Mouse (Mus musculus) c-Kit-negative CD71-positive TER-119-positive erythroid progenitor cells, embryonic 14.5 days (primary cell): ENCODE results near the gene Slc44a2.
"Not testable (repeated sequence)": the region's sequence is repeated elsewhere in the genome, so short reads cannot be mapped to it uniquely, and the experiment has no call there.

Source experiments
- DNase-seq: peaks from one replicate; pipeline ENCODE4 v3.0.0-alpha.2; 2013; ENCODE audit warnings: low read depth, low spot score

Gene Slc44a2

DNA sequence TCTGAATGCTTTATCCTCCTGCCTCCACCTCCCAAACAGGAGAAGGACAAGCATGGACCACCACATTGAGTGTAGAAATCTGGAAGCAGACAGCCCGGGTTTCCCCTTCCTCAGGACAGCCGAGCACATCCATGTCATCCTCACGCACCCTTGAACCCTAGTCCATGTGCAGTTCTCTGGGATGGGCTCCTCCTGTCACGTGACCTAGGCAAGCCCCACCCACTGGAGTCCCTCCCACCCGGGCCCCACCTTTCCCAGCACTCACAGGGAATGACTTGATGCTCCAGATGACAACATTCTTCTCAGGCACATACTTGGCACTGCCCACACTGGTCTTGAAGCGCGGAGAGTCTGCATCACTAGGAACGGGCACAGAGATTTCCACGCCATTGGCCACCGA lies 21.5 kb upstream of the Slc44a2 start:
- no peak for DNase-seq

- DNase-seq: no peak
Measured at GRCm38 (mm10) chr9:21305065-21305464, 15.4 kb upstream of the Slc44a2 start.

DNA sequence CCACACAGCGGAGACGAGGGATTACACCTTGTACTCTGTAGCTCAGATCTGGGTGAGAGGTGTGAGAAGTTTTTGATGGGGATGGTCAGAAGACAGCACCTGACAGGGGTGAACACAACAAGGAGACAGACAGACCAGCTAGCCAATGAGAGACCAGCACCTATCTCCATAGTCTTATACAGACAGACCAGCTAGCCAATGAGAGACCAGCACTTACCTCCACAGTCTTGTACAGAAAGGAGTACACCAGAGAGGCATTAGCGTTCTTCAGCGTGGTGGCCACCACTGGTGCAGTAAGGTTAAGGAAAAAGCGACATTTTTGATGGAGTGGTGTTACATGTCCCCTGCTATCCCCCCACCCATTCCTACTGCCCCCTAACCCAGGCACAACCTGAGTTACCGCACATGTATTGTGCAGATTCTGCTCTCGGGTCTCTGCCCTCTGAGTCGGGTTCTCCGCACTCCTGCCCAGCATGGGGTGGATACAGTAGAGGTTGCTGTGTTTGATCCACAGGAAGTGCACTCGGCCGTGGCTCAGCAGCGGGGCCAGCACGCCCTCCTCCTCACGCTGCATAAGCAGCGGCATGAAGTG lies 11.3 kb upstream of the Slc44a2 start:
- no peak for DNase-seq

DNA sequence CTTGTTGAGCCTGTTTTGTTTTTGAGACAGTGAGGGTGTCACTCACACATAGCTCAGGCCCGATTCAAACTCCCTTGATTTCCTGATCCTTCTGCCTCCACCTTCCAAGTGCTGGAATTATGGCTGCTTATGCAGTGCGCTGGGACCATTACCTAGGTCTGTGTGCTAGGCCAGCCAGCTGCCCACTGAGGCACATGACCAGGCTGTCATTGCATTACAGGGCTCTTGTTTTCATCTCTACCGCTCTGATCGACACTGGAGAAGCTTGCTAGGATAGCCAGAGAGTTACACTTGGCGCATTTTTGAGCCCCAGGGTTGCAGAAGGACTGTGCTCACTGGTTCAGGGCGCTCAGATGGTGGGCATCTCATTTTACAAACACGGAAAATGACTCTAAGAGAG lies 8.8 kb upstream of the Slc44a2 start:
- DNase-seq: no peak

DNA sequence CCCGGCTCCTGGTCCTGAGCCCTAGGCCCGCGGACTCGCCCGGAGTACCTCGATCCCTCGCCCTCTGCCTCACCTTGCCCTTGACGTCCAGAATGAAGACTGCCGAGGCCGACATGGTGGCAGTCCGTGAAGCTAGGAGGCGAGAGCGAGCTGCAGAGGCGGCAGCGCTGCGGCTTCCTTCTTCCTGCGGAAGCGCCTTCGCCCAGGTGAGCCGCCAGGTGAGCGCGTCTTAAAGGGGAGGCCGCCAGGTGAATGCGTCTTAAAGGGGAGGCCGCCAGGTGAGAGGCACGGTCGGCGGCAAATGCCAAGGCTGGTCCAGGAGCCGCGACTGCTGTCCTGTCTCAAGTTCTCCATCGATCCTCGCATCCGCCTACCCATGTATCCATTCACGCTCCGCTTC lies 8.4 kb upstream of the Slc44a2 start, which contains the start of gene Ap1m2:
TSS of gene Ap1m2 (minus strand) at position 204 of the 400 bp plus-strand sequence.
- DNase-seq: no peak

DNA sequence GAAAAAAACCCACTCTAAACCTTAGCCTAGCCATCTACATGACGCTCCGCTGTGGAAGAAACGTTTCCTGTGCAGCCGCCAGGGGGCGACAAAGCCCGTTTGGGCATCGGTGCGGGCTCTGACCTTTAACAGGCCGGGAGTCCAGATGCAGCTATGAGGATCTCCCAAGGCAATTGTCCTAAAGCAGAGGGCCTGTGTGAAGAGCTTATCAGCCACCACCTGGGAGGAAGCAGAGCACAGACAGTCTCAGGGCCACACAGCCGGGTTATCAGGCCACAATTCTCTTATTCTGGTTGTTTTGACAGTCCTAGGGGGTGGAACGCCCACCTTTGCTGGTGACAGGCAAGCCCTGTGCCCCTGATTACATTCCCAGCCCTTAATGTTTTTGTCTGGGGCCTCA lies 7.1 kb upstream of the Slc44a2 start:
- peak; percentile 79 for DNase-seq

GRCm38 (mm10) chr9:21314367-21315140 lies 5.9 kb upstream of the Slc44a2 start:
- no peak for DNase-seq

DNA sequence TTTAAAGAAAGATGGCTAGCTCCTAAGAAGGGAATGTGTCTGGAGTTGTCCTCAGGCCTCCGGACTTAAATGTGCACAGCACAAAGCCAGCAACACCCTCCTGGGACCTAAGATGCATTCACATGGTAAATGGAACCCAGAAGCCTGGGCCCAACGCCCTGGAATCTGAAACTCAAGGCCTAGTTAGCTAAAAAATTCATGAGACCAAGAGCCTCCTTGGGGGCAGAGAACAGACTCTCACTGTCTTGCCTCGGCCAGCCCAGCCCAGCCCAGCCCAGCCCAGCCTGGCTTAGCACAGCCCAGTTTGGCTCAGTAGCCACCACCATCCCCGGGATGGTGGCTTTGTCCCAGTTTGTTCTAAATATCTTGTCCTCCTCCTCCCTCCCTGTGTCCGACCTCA lies 5.1 kb upstream of the Slc44a2 start:
- DNase-seq: no peak

- DNase-seq: no peak
Measured at GRCm38 (mm10) chr9:21316696-21317095, 3.8 kb upstream of the Slc44a2 start.

GRCm38 (mm10) chr9:21318792-21319191 lies 1.7 kb upstream of the Slc44a2 start:
- DNase-seq: no peak

- no peak for DNase-seq
Measured at GRCm38 (mm10) chr9:21319503-21319902, 995 bp upstream of the Slc44a2 start.

GRCm38 (mm10) chr9:21320280-21320618 lies 249 bp upstream of the Slc44a2 start:
- no peak for DNase-seq

DNA sequence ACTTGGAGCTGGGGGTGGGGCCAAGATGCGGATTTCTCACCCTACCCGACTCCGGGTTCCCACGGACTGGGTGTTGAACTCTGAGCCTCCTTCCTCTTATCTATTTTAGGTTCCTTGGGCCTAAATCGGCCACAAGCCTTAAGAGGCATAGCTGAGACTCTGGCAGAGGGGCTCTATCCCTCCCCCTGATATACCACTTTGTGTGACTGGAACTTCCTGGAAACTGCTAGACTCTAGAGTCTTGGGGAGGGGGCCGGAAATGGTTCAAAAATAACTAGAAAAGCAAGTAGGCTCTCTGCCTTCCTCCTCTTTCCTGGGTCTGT lies 976 bp downstream of the Slc44a2 start:
- DNase-seq: peak; percentile 30

DNA sequence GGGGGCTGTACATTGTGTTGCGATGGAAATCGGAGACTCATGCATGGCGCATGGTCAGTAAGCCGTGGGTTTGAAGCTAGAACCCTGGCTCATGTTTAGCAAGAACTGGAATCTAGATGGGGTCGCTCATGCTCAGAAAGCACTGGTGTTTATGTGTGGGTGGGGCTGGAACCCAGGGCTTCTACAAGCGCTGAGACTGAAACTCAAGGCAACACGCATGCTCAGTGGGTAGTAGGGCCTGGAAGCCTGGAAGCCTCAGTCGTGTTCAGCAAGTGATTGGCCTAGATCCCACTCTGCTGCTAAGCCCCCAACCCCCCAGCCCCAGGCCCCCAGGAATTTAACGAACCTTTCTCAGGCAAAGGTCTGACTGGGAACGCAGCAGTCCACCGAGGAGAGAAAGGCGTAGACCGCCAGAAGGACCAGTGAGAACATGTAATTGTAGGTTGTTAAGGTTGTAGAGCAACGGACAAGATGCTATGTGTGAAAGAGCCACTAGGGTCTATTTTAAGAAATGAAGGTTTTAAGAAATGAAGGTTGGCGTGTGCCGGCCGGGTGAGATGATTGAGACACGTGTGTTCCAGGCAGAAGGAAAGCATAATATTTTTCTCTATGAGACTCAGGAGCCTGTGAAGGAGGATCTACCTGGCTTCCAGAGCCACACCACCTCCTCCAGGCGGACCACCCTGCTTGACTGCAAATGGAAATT lies 1.9 kb downstream of the Slc44a2 start:
- no peak for DNase-seq

- DNase-seq: not testable (repeated sequence)
Measured at GRCm38 (mm10) chr9:21322917-21323297, 2.4 kb downstream of the Slc44a2 start.

DNA sequence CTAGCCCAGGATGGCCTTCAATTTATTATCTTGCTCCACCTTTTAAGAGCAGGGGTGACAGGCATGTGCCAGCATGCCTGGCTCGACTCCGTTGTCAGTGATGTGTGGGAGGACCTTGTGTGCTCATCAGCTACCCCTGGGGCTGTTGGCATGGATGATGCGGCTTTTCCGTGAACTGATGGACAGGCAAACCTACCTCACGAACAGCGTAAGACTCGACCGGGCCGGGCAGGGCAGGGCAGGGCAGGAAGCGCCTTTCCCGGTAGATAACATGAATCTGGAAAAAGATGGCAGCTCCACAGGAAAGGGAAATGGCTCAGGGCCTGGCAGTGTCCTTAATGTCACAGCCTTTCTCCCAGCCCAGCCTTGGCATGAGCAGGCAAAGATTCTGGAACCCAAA lies 3.8 kb downstream of the Slc44a2 start:
- DNase-seq: no peak

GRCm38 (mm10) chr9:21327569-21327968 lies 7.1 kb downstream of the Slc44a2 start:
- no peak for DNase-seq

- no peak for DNase-seq
Measured at GRCm38 (mm10) chr9:21328041-21328440, 7.5 kb downstream of the Slc44a2 start.

DNA sequence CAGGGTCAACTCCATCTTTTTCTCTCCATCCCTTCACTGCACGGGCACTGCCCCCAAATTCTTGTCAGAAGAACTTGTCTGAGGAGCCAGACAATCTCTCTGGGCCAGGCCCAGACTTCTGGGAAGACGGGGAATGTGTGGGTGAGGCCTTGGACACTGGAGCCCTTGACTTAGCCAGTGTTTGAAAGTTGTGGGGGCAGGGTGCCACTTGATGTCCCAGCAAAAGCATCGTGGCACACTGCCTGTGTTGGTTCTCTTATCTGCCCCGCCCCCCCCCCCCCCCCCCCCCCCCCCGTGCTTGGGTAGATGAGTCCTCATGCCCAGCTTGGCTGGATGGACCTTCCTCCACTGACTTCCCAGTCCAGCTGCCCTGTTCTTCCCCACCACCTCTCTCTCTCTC lies 8.5 kb downstream of the Slc44a2 start:
- no peak for DNase-seq

DNA sequence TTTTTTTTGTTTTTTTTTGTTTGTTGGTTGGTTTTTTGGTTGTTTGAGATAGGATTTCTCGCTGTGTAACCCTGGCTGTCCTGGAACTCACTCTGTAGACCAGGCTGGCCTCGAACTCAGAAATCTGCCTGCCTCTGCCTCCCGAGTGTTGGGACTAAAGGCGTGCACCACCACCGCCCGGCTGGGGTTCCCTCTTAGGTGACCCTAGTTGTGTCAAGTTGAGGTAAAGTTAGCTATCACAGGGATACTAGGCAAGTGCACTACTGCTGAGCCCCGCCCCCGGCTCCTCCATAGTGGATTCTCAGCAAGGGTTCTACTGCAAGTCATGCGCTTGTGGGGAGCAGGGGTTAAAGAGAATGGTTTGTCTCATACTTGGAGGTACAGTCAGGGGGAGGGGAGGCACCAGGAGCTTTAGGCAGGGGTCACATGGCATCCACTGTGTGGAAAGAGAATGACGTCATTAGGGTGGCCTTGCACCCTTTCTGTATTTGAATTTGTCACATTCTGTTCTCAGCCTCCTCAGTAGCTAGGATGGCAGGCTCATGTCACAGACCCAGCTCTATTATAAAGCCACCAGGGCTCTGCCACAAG lies 9.3 kb downstream of the Slc44a2 start:
- DNase-seq: no peak

- DNase-seq: no peak
Measured at GRCm38 (mm10) chr9:21331365-21332140, 11.1 kb downstream of the Slc44a2 start.
